Mouse (Mus musculus) megakaryocyte-erythroid progenitor cell, adult 5 weeks (primary cell): Measurements from ENCODE around the gene Castor1. TPM values are rescaled to one million over a fixed set of nuclear protein-coding genes. Genes with fewer than 3 reads are reported as not detected.

ENCODE experiments used
- polyA plus RNA-seq: library from polyadenylated mRNA; stranded (reverse); fragments of >175 nt; gene quantifications from 2 replicates; pipeline ENCODE4 v1.2.3, GENCODE M21; 2012

Castor1 gene
- 1.3 and 2.1 TPM in 2 replicates for polyA plus RNA-seq

GRCm38 (mm10) chr11:4217914-4218629 lies at the start of gene Castor1:
Gene Castor1 (plus strand): TSS chr11:4218225.

GRCm38 (mm10) chr11:4186486-4187317 lies 31.3 kb upstream of the Castor1 start, which contains the start of gene Tbc1d10a:
Gene Tbc1d10a (plus strand): TSS chr11:4186789.

GRCm38 (mm10) chr11:4235665-4236545 lies 17.9 kb downstream of the Castor1 start, which contains the start of gene Osm:
Gene Osm (plus strand): TSS chr11:4236420.

GRCm38 (mm10) chr11:4256846-4257607 lies 39.0 kb downstream of the Castor1 start, which contains the start of gene Lif:
Gene Lif (plus strand): TSS chr11:4257557.

Other genes starting within 250 kb of the Castor1 start
- gene 4930556J24Rik, start 241.4 kb upstream of the Castor1 start, polyA plus RNA-seq, result not detected in 2 replicates
- 0.97 and 1.1 TPM in 2 replicates for gene Gal3st1, start 234.6 kb upstream of the Castor1 start, polyA plus RNA-seq
- not detected in 2 replicates for gene Sec14l4, start 186.8 kb upstream of the Castor1 start, polyA plus RNA-seq
- gene Sec14l3, start 153.4 kb upstream of the Castor1 start, polyA plus RNA-seq, result not detected in 2 replicates
- 13.1 and 14.4 TPM in 2 replicates for gene Mtfp1, start 122.8 kb upstream of the Castor1 start, polyA plus RNA-seq
- 6.2 and 6.5 TPM in 2 replicates for gene Sec14l2, start 94.8 kb upstream of the Castor1 start, polyA plus RNA-seq
- gene Rnf215, start 83.0 kb upstream of the Castor1 start, polyA plus RNA-seq, result 14.4 and 20.7 TPM in 2 replicates
- 0.81 and 1.6 TPM in 2 replicates for gene Ccdc157, start 57.9 kb upstream of the Castor1 start, polyA plus RNA-seq
- 125 and 133 TPM in 2 replicates for gene Sf3a1, start 57.9 kb upstream of the Castor1 start, polyA plus RNA-seq
- 16.8 and 18.2 TPM in 2 replicates for gene Tbc1d10a, start 31.4 kb upstream of the Castor1 start, polyA plus RNA-seq
- 14.1 and 44.3 TPM in 2 replicates for gene Osm, start 18.2 kb downstream of the Castor1 start, polyA plus RNA-seq
- gene Lif, start 39.3 kb downstream of the Castor1 start, polyA plus RNA-seq, result 7.1 and 9.4 TPM in 2 replicates
- 0.50 and 0.53 TPM in 2 replicates for gene Hormad2, start 222.9 kb downstream of the Castor1 start, polyA plus RNA-seq